Mouse (Mus musculus): ENCODE measurements around the gene Ralb.

Ralb gene

DNA sequence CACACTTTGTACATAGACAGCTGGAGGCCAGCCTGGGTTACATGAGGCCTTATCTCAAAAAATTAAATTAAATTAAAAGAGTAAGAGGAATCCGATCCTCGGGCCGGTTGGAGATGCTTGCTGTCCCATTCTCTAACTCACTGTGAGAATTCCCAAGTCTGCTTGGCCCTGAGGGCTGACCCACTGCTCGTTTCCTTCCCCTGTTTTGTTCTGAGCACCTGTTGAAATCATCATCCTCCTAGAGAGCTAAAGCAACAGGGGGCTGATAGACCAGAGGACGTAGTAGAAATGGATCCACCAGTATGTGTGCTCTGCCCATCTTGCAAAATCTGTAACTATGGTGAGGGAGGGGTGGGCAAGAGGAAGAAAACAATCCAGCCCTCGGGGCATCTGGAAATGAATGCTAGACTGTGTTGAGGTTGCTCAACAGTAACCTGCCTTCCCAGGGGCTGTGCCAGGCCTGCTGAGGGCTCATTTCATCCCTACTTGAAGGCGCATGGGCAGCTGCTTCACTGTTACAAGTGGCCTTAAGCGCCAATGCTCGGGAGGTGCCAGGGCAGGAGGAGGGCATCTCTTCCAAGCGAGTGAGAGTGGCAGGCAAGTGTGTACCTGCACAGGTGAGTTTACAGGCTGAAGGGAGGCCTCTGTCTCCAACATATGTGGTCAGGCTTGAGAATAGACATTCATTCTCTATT lies 53.8 kb downstream of the Ralb start:
- DNase-seq (ENCODE audit: low read depth), result no peak

DNA sequence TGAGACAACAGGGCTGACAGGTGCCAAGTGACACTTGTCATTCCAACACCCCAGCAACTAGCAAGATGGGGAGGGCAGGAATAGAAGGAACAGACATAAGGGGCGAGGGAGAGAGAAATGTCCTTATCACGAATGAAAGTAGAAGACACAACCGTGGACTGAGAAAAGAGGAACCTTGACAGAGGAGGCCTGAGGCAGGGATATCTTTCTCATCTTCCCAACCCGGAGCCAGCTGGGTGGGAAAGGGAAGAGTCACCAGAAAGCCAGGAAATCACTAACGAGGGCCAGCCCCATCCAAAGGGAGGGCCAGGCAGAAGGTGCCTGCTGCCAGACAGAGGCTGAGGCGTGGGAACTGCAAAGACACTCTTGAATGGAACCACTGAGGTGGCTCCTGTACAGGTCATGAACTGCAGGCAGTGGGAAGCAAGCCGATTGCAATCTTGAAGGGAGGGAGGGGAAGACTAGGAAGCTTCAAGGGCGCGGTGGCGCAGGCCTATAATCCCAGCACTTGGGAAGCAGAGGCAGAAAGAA lies 57.8 kb downstream of the Ralb start:
- no peak for DNase-seq (ENCODE audit: low read depth)

DNA sequence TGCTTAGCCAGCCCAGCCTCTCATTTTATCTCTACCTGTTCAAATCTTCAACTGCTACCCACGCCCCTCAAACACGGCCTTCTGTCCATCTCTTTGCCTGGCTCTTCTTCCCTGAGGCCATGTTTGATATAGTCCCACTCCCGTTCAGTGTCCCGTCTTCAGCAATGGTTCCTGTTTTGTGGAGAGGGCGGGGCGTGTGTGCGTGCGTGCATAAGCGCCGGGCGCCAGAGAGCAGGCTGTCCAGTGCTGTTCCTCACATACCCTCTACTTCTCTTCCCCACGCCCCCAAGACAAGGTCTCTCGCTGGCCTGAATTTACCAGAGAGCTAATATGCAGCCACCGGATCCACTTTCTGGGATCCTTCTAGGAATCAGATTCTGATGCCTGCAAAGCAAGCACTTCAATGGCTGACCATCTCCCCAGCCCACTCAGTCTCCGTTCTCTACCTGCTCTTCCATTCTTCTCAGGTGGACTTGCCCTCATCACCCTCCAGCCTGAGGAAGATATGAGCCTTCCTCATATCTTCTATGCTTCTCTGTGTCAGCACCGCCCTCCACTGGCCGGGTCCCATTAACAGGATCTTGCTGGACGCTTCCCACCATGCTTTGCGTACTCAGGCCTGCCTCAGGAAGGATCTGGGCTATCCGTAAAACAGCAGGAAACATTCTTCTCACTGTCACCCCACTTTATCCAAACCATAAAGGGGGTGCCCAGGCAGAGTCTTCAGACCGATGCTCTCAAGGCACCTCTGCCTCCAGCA lies 60.8 kb downstream of the Ralb start:
- DNase-seq (ENCODE audit: low read depth), result no peak

DNA sequence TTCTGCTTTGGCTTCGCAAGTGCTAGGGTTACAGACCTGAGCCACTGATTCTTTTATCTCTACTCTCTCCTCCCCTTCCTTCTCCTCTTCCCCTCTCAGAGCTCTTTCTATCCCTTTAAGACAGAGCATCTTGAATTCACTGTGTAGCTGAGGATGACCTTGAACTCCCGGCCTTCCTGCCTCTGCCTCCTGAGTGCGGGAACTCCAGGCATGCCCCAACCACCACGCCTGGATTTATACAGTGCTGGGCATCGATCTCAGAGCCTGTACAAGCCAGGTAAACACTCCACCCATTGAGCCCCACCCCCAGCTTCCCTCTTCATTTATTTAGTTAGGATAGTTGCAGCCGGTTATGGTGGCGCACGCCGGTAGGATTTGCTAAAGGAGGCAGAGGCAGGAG lies 61.7 kb downstream of the Ralb start:
- DNase-seq (ENCODE audit: low read depth), result no peak

DNA sequence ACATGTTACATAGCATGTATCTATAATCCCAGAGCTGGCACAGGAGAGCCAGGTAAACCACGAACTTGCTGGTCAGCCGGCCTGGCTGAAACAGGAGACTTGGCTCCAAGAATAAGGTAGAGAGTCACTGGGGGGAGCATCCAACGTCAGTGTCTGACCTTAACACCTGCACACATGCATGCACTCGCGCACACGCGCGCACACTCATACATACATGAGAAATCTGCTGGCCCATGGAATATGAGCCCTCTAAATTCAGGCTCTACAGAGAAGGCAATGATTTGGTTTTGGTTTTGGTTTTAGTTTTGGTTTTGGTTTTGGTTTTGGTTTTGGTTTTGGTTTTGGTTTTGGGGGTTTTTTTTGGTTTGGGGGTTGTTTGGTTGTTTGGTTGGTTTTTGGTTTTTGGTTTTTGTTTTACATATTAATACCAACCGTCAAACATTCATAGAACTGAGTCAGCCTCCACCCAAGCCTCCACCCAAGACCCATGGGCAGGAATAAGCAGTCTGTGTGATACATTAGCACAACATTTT lies 66.4 kb downstream of the Ralb start:
- no peak for DNase-seq (ENCODE audit: low read depth)

DNA sequence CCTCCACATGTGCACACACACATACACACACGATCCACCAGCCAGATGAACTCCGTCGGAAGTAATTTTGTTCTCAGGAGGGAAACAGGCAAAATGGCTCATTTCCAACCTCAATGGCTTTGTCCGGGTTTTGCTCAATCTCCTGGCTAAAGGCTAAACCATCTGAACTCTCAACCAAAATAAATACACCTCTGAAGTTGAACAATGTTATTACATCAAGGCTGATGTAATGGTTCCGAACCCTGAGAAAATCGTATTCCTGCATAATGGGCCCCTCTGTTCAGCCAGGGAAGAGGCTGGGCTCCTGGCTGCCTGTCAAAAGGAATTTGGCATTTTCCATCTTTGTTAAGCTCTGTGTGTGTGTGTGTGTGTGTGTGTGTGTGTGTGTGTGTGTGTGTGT lies 67.2 kb downstream of the Ralb start:
- no peak for DNase-seq (ENCODE audit: low read depth)

DNA sequence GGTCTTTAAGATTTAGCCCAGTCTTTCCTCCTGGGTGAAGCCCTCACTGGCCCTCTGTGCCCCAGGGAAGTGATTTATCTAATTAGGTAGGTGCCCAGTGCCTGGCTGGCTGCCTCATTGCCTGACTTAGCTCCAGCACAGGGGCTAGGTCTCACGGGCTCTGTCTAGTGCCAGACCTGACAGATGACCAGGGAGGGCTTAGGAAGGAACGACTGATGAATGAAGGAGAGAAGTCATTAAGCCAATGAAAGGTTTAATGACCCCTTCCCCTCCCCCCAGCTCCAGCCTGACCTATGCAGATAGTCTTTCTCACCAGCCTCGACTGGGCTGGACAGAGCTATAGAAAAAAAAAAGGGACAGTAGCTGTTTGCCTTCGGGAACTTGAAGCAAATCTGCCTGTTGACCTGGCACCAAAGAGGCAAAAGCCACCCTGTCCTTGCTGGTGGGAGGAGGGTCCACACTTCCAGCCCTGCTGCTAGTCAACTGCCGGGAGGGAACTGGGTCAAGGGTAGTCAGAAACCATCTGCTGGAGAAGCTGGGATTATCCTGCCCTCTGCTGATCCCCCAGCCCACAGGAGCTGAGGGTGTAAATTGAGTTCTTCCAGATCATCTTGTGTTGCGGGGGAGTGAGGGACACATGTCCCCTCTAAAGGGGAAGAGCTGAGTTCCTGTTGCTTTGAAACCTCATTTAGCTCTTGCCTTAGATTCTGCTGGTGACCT lies 80.3 kb downstream of the Ralb start:
- DNase-seq (ENCODE audit: low read depth), result no peak

DNA sequence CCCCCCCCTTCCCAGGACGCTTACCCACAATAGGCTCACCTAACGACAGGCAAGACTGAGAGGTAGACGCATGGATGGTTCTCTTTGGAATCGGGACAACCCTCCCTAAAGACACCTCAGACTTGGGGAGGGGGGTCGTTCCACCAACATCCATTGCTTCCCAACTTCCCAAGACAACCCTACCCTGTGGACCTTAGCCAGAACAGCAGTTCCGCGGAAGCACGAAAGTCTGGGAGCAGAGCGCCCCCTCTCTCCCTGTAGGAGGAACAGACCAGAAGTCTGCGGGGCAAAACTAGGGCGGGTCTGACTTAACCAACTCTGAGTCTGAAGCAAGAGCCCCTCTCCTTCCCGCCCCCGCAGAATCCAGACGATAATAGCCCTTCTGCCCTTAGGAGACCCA lies 81.1 kb downstream of the Ralb start:
- no peak for DNase-seq (ENCODE audit: low read depth)

DNA sequence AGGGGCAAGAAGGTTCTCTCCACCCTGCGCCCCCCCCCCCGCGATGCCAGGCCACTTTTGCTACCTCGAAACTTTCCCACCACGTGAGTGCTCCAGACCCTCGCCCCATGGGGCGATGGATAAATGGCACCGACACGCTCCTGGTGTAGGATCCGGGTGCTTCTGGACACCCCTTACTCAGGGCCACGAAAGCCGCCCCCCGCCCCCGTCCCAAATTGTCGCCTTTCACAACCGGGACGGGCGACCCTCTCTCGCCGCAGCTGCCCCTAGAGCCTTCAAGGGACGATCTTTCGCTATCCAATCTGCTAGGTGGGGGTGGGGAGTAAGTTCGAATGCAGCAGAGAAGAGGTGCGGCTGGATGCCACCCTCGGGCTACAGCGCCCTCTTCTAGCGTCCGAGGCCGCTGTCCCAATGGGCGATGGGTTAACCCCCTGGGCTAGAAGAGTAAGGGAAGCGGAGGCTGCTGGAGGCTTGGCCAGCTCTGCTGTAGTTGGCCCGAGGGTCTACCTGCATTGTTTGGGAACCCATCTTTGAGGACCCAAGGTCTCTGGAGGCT lies 82.1 kb downstream of the Ralb start:
- no peak for DNase-seq (ENCODE audit: low read depth)

DNA sequence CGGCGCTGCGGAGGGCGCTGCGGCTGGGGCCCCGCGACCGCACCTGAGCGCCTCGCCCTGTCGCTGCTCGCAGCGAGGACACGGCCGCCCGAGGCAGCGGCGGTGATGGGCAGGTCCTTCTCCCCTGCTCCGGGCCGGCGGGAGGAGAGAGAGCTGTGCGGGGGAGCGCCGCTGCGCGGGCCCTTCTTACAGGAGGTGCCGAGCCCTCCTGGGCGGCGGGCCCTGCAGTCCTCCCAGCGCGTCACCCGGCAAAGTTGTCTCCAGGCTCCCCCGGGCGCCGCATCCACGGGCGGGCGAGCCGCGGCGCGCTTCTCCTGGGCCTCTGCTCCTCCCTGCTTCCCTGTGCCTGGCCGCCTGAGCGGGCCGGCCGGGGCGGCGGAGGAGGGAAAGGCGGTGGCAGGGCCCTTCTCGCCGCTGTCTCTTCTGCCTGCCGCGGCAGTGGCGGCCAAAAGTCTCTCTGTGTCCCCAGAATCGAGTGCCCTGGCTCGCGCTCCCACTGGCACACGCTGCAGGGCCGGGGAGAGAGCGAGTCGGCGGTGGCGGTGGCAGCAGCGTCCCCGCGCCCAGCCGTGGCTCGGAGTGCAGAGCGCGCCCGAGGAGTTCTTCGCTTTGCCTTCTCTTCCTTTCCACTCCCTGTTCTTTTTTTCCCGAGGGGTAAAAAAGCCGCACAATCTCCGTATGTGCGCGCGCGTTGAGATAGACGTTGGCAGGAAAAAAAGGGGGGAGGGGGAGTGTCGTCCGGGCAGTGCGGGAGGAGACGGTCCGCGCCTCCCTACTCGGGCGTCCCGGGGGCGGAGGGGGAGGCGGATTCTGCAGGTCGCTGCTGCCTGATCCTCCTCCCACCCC lies 82.8 kb downstream of the Ralb start, which contains the start of gene Inhbb:
Gene Inhbb (minus strand): TSS at position 673 of the 846 bp plus-strand sequence.
- DNase-seq (ENCODE audit: low read depth), result no peak

DNA sequence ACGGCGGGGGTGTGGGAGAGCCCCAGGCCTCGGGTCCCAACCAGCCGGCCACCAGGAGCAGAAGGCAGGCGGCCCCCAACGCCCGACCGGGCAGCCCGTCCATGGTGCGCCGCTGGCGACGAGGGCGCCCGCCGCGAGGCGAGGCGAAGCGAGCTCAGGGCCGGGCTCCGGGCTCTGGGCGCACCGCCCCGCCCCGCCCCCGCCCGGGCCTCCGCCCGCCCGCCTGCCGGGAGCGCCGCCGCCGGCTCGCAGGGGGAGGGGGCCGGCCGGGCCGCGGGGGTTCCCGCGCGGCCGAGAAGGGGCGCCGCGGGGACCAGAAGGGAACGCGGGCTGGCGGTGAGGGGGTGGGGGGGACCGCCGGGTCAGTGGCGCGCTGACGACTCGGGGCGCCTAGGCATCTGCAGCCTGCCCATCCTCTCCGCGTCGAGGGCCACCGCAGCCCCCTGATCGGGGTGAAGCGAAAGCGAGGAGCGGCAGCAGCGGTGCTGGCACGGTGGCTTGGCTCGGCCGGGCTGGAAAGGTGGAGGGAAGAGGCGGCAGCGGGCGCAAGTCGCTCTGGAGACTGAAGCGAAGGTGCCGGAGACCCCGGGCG lies 83.5 kb downstream of the Ralb start:
- no peak for DNase-seq (ENCODE audit: low read depth)

All from fibroblast of lung, adult 2 months (primary cell).